Mouse (Mus musculus): ENCODE measurements around the gene Oit1.

DNA sequence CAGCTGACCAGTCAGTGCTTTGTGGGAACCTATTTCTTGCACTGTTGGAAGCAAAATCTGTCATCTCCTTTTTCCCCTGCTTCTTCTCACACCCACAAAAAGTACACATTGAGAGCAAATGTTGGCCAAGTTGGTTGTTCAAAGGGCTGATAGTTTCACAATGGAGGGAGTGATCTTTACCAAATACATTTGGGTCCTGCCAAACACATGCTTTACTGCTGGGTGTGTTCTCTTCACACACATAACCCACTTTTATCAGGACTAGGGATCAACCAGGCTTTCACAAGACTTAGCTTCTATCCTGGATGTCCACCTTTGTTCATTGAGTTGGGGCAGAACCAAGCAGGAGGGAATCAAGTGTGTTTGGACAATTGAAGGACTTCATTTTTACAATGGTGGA, 20.0 kb upstream of the Oit1 start:
- TF ChIP-seq CTCF (IDR thresholded peaks at IDR 0.05; ENCODE audit: low read depth, low read length) (no peak), EP300 (IDR thresholded peaks at IDR 0.05; ENCODE audit: insufficient read depth, low read depth, low read length) (no peak)
